Mouse (Mus musculus): ENCODE results near the gene Nxph4. TPM values are rescaled to one million over a fixed set of nuclear protein-coding genes. Genes with fewer than 3 reads are reported as not detected.
A peak's percentile ranks its signal among the peaks of the same experiment; 100 is the strongest.

Nxph4 gene
- polyA plus RNA-seq, 1 experiment: 1.1 TPM

- no peak for TF ChIP-seq CTCF (IDR thresholded peaks at IDR 0.05; ENCODE audit: borderline replicate concordance, insufficient read depth, low read length)
- TF ChIP-seq POLR2A (IDR thresholded peaks at IDR 0.05; ENCODE audit: low read depth, low read length): no peak
- Histone ChIP-seq H3K4me3 (ENCODE audit: insufficient read depth, low read length) (no peak overlapping the region), H3K27ac (ENCODE audit: insufficient read depth, low read length) (no peak overlapping the region), H3K4me1 (ENCODE audit: control insufficient read depth, insufficient read depth, low read length) (no peaks in the 10 kb centered on the region)
Measured at GRCm38 (mm10) chr10:127544375-127544774, 10.0 kb upstream of the Nxph4 start.

GRCm38 (mm10) chr10:127543916-127544315 is 9.6 kb upstream of the Nxph4 start:
- no peak overlapping the region for H3K4me3 ChIP-seq (ENCODE audit: insufficient read depth, low read length)
- no peaks in the 10 kb centered on the region for H3K4me1 ChIP-seq (ENCODE audit: control insufficient read depth, insufficient read depth, low read length)
- no peak overlapping the region for H3K27ac ChIP-seq (ENCODE audit: insufficient read depth, low read length)
- TF ChIP-seq POLR2A (IDR thresholded peaks at IDR 0.05; ENCODE audit: low read depth, low read length) (no peak), CTCF (IDR thresholded peaks at IDR 0.05; ENCODE audit: borderline replicate concordance, insufficient read depth, low read length) (no peak)

GRCm38 (mm10) chr10:127542720-127543119 is 8.4 kb upstream of the Nxph4 start:
- Histone ChIP-seq H3K4me3 (ENCODE audit: insufficient read depth, low read length) (no peak overlapping the region), H3K4me1 (ENCODE audit: control insufficient read depth, insufficient read depth, low read length) (no peaks in the 10 kb centered on the region), H3K27ac (ENCODE audit: insufficient read depth, low read length) (no peak overlapping the region)
- TF ChIP-seq CTCF (IDR thresholded peaks at IDR 0.05; ENCODE audit: borderline replicate concordance, insufficient read depth, low read length) (no peak), POLR2A (IDR thresholded peaks at IDR 0.05; ENCODE audit: low read depth, low read length) (no peak)

GRCm38 (mm10) chr10:127542084-127542483 is 7.7 kb upstream of the Nxph4 start:
- no peak overlapping the region for H3K4me3 ChIP-seq (ENCODE audit: insufficient read depth, low read length)
- H3K4me1 ChIP-seq (ENCODE audit: control insufficient read depth, insufficient read depth, low read length): no peaks in the 10 kb centered on the region
- no peak overlapping the region for H3K27ac ChIP-seq (ENCODE audit: insufficient read depth, low read length)
- TF ChIP-seq CTCF (IDR thresholded peaks at IDR 0.05; ENCODE audit: borderline replicate concordance, insufficient read depth, low read length): no peak
- TF ChIP-seq POLR2A (IDR thresholded peaks at IDR 0.05; ENCODE audit: low read depth, low read length): no peak

- Histone ChIP-seq H3K27ac (ENCODE audit: insufficient read depth, low read length) (no peak overlapping the region), H3K4me3 (ENCODE audit: insufficient read depth, low read length) (no peak overlapping the region)
- TF ChIP-seq POLR2A (IDR thresholded peaks at IDR 0.05; ENCODE audit: low read depth, low read length) (no peak), CTCF (IDR thresholded peaks at IDR 0.05; ENCODE audit: borderline replicate concordance, insufficient read depth, low read length) (no peak)
Measured at GRCm38 (mm10) chr10:127541510-127541909, 7.2 kb upstream of the Nxph4 start.

GRCm38 (mm10) chr10:127537854-127538583 is 3.7 kb upstream of the Nxph4 start:
- no peak overlapping the region for H3K4me3 ChIP-seq (ENCODE audit: insufficient read depth, low read length)
- H3K27ac ChIP-seq (ENCODE audit: insufficient read depth, low read length): no peak overlapping the region
- peak; percentile 95 for TF ChIP-seq CTCF (IDR thresholded peaks at IDR 0.05; ENCODE audit: borderline replicate concordance, insufficient read depth, low read length)
- no peak for TF ChIP-seq POLR2A (IDR thresholded peaks at IDR 0.05; ENCODE audit: low read depth, low read length)
- H3K4me1 ChIP-seq (ENCODE audit: control insufficient read depth, insufficient read depth, low read length): peaks cover 3% of the 10 kb centered on the region; the same call in 1 of the 2 replicates

More at GRCm38 (mm10) chr10:127541510-127541909, 7.2 kb upstream of the Nxph4 start:
- H3K4me1 ChIP-seq (ENCODE audit: control insufficient read depth, insufficient read depth, low read length): no peaks in the 10 kb centered on the region

GRCm38 (mm10) chr10:127536586-127537314 is 2.4 kb upstream of the Nxph4 start:
- TF ChIP-seq CTCF (IDR thresholded peaks at IDR 0.05; ENCODE audit: borderline replicate concordance, insufficient read depth, low read length) (no peak), POLR2A (IDR thresholded peaks at IDR 0.05; ENCODE audit: low read depth, low read length) (no peak)
- Histone ChIP-seq H3K4me3 (ENCODE audit: insufficient read depth, low read length) (no peak overlapping the region), H3K4me1 (ENCODE audit: control insufficient read depth, insufficient read depth, low read length) (peaks cover 3% of the 10 kb centered on the region; the same call in 1 of the 2 replicates), H3K27ac (ENCODE audit: insufficient read depth, low read length) (no peak overlapping the region)

GRCm38 (mm10) chr10:127534929-127535384 is 598 bp upstream of the Nxph4 start:
- H3K4me1 ChIP-seq (ENCODE audit: control insufficient read depth, insufficient read depth, low read length): peaks cover 3% of the 10 kb centered on the region; the same call in 1 of the 2 replicates
- no peak overlapping the region for H3K27ac ChIP-seq (ENCODE audit: insufficient read depth, low read length)
- no peak for TF ChIP-seq CTCF (IDR thresholded peaks at IDR 0.05; ENCODE audit: borderline replicate concordance, insufficient read depth, low read length)
- TF ChIP-seq POLR2A (IDR thresholded peaks at IDR 0.05; ENCODE audit: low read depth, low read length): no peak
- H3K4me3 ChIP-seq (ENCODE audit: insufficient read depth, low read length): peak overlapping the region; percentile 19; the same call in 1 of the 2 replicates

- no peak overlapping the region for H3K27ac ChIP-seq (ENCODE audit: insufficient read depth, low read length)
- TF ChIP-seq CTCF (IDR thresholded peaks at IDR 0.05; ENCODE audit: borderline replicate concordance, insufficient read depth, low read length) (no peak), POLR2A (IDR thresholded peaks at IDR 0.05; ENCODE audit: low read depth, low read length) (no peak)
- no peak overlapping the region for H3K4me3 ChIP-seq (ENCODE audit: insufficient read depth, low read length)
- peaks cover 3% of the 10 kb centered on the region; the same call in 1 of the 2 replicates for H3K4me1 ChIP-seq (ENCODE audit: control insufficient read depth, insufficient read depth, low read length)
Measured at GRCm38 (mm10) chr10:127531548-127531947, 2.8 kb downstream of the Nxph4 start.

- peaks cover 3% of the 10 kb centered on the region; the same call in 1 of the 2 replicates for H3K4me1 ChIP-seq (ENCODE audit: control insufficient read depth, insufficient read depth, low read length)
- TF ChIP-seq POLR2A (IDR thresholded peaks at IDR 0.05; ENCODE audit: low read depth, low read length) (no peak), CTCF (IDR thresholded peaks at IDR 0.05; ENCODE audit: borderline replicate concordance, insufficient read depth, low read length) (no peak)
Measured at GRCm38 (mm10) chr10:127530945-127531344, 3.4 kb downstream of the Nxph4 start.

More at GRCm38 (mm10) chr10:127530945-127531344, 3.4 kb downstream of the Nxph4 start:
- no peak overlapping the region for H3K27ac ChIP-seq (ENCODE audit: insufficient read depth, low read length)
- no peak overlapping the region for H3K4me3 ChIP-seq (ENCODE audit: insufficient read depth, low read length)
